Mouse (Mus musculus): ENCODE results near the gene Ube2o. TPM values are rescaled to one million over a fixed set of nuclear protein-coding genes. Genes with fewer than 3 reads are reported as not detected.
A peak's percentile ranks its signal among the peaks of the same experiment; 100 is the strongest.

The Ube2o gene
- total and polyA plus RNA-seq, 2 experiments: 2.0 to 7.3 TPM

DNA sequence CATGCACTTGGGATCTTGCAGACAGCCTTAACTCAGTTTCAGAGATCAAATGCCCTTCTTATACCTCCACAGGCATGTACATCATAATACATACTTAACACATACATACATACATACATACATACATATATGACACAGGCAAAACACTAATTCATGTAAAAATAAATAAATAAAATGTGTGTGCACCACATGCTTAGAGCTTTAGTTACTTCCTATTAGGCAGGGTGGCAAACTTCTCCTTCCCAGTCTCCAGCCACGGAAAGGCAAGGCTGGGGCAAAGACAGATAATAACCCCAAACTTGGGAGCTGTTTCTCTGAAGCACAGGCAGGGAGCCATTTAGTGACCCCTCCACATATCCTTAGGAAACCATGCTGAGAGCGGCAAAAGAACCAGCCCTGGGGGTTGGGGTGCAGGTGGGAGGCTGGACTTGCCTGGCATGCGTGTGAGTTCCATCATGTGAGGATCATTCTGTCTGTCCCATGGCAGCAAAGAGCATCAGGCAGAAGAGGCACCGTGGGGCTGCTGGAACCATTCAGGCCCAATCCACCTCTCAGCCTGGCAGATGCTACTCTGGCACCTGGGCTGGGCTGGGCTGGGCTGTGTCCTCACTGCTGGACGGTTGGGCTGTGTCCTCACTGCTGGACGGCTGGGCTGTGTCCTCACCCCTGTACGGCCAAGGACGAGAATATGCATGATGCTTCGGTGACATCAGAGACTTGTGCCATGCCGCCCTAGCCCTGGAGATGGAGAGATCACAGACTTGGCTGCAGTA, 45.2 kb upstream of the Ube2o start, which contains the start of gene Rhbdf2:
Gene Rhbdf2, minus strand, starts transcription at position 721 of the 773 bp plus-strand sequence.
- H3K27me3 ChIP-seq (ENCODE audit: control insufficient read depth, insufficient read depth, low read length): no peaks in the 10 kb centered on the region
- WGBS: 84% methylated on average over 10 of the region's 10 CpGs
- no peak for DNase-seq (ENCODE audit: extremely low read depth, low read depth, low spot score)
- no peaks in the 10 kb centered on the region for H3K36me3 ChIP-seq (ENCODE audit: control insufficient read depth, insufficient read depth, low read length)
- TF ChIP-seq POLR2A (IDR thresholded peaks at IDR 0.05; ENCODE audit: extremely low read depth, insufficient read depth, low read length) (no peak), CTCF (IDR thresholded peaks at IDR 0.05; ENCODE audit: low read depth, low read length) (no peak)
- peaks cover 15% of the 10 kb centered on the region for H3K4me1 ChIP-seq (ENCODE audit: control insufficient read depth, insufficient read depth, low read length)
- H3K27ac ChIP-seq (replicated peaks; ENCODE audit: insufficient read depth, low read depth, low read length): no peak within 1 kb of the TSS
- no peak within 1 kb of the TSS for H3K9ac ChIP-seq (ENCODE audit: low read depth, low read length)
- no peak within 1 kb of the TSS for H3K4me3 ChIP-seq (ENCODE audit: insufficient read depth, low read depth, low read length)
- H3K79me2 ChIP-seq (ENCODE audit: control insufficient read depth, insufficient read depth, low read length): no peaks in the 10 kb centered on the region; the same call in 1 of the 2 replicates

DNA sequence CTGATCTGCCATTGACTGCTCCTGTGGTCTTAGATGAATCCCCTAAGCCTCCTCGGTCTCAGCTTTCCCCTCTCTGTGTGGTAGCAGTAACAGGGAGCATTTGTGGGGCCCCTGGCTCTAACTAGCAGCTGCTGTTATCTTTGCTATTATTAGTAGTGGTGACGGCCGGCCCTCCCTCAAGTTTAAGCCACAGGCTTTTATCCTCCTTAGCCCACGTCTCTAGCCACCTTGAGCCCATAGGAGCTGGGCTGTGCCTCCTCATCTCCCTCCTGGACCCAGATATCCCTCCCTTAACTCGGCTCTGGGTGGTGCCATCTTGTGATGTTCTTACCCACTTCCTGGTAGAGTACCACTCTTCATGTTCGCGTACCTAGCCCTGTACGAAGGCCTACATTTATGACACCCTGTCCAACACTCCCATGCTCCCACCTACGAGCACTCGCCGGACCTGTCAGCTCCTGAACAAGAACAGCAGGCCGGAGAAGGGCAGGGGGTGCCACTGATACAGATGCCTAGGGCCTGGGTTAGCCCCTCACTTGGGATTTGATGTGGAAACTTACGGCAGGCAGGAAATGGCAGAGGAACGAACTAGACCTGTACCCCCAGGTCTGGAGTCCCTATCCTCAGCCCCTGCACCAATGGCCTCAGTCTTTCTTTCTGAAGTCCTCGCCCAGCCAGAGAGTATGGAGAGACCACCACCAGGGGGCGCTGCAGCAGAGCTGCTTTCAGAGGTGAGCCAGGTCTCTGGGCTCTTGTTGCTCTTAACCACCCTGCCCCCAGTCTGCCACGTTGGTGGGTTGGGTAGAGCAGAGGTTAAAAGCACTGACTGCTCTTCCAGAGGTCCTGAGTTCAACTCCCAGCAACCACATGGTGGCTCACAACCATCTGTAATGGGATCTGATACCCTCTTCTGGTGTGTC, 44.1 kb upstream of the Ube2o start:
- 85% methylated on average over 17 of the region's 17 CpGs for WGBS
- H3K36me3 ChIP-seq (ENCODE audit: control insufficient read depth, insufficient read depth, low read length): no peaks in the 10 kb centered on the region
- no peak overlapping the region for H3K4me3 ChIP-seq (ENCODE audit: insufficient read depth, low read depth, low read length)
- no peaks in the 10 kb centered on the region for H3K27me3 ChIP-seq (ENCODE audit: control insufficient read depth, insufficient read depth, low read length)
- TF ChIP-seq CTCF (IDR thresholded peaks at IDR 0.05; ENCODE audit: low read depth, low read length) (peak; percentile 83), POLR2A (IDR thresholded peaks at IDR 0.05; ENCODE audit: extremely low read depth, insufficient read depth, low read length) (no peak)
- DNase-seq (ENCODE audit: extremely low read depth, low read depth, low spot score): peak; percentile 39
- peaks cover 24% of the 10 kb centered on the region for H3K4me1 ChIP-seq (ENCODE audit: control insufficient read depth, insufficient read depth, low read length)
- H3K9ac ChIP-seq (ENCODE audit: low read depth, low read length): no peak overlapping the region
- H3K79me2 ChIP-seq (ENCODE audit: control insufficient read depth, insufficient read depth, low read length): no peaks in the 10 kb centered on the region; the same call in 1 of the 2 replicates
- no peak overlapping the region for H3K27ac ChIP-seq (replicated peaks; ENCODE audit: insufficient read depth, low read depth, low read length)

DNA sequence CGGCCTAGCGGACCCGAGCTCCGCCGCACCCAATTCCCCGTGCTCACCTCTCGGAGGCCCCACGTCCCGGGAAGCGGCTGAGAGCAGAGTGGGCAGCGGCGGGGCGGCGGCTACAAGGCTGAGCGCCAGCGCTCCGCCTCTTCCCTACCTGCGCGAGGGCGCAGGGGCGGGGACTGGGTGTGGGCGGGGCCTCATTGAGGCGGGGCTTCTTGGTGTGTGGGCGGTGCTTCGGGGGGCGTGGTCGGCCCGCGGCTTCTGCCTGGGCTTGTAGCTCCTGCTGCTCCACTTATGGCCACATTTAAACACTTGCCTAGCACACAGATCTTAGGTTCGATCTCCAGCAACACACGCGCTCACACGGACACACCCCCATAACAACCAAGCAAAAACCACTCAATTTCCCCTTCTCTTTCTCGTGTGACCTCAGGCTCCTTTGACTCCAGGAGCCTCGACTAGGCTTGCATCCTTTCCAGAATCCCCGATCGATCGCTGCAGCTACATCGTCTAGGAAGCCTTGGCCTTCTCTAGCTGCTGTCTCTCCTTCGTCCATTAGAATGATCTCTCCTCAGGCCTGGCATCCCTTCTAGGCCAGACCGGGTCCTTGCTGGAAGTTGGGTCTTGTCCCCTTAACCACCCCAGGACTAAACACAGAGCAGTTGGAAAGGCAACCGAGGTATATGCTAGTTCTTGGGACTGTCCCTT, 43.0 kb upstream of the Ube2o start:
- 17% methylated on average over 42 of the region's 42 CpGs for WGBS
- no peaks in the 10 kb centered on the region for H3K36me3 ChIP-seq (ENCODE audit: control insufficient read depth, insufficient read depth, low read length)
- no peak for TF ChIP-seq CTCF (IDR thresholded peaks at IDR 0.05; ENCODE audit: low read depth, low read length)
- peak; percentile 54; the same call in 1 of the 2 replicates for TF ChIP-seq POLR2A (IDR thresholded peaks at IDR 0.05; ENCODE audit: extremely low read depth, insufficient read depth, low read length)
- peak overlapping the region; percentile 90 for H3K9ac ChIP-seq (ENCODE audit: low read depth, low read length)
- peak; percentile 60 for DNase-seq (ENCODE audit: extremely low read depth, low read depth, low spot score)
- H3K4me3 ChIP-seq (ENCODE audit: insufficient read depth, low read depth, low read length): peak overlapping the region; percentile 79
- H3K27me3 ChIP-seq (ENCODE audit: control insufficient read depth, insufficient read depth, low read length): no peaks in the 10 kb centered on the region
- peaks cover 29% of the 10 kb centered on the region for H3K4me1 ChIP-seq (ENCODE audit: control insufficient read depth, insufficient read depth, low read length)
- peaks cover 3% of the 10 kb centered on the region; the same call in 1 of the 2 replicates for H3K79me2 ChIP-seq (ENCODE audit: control insufficient read depth, insufficient read depth, low read length)
- peak overlapping the region; percentile 81 for H3K27ac ChIP-seq (replicated peaks; ENCODE audit: insufficient read depth, low read depth, low read length)

DNA sequence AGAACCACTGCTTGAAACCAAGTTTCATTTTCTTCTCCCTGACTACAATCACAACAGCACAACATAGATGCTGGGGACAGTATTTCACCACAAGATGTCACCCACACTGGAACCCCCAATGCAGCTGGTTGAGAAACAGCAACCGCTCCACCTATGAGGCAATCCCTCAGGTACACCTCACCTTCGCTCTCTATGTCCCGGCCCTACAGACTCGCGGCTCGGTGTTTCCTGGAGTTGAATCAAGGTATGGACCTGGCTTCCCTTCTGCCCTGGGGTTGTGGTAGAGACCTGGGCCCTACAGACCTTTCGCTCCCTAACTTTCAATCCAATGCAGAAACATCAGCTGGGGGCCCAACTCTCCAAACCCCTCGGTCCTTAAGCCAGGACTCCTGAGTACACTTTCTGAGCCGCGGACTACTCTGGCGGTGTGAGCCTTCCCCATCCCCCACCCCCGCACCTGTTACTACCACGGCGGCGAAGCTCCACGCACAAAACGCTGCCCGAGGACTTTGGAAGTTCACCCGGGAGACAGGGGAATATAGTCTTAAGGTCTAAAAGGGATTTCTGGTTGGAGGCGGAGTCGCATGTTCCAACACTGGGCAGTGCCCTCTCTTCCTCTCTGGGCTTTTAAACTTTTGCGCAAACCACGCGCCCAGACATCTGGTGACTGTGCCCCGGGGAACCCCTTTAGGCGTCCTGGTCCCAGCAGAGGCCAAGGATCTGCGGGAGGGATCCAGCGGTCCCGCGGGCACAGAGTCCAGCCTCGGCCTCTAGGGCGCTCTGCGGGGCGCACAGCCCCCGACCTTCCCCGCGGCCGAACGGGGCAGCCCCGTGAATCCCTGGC, 42.3 kb upstream of the Ube2o start:
- Histone ChIP-seq H3K27me3 (ENCODE audit: control insufficient read depth, insufficient read depth, low read length) (no peaks in the 10 kb centered on the region), H3K79me2 (ENCODE audit: control insufficient read depth, insufficient read depth, low read length) (peaks cover 11% of the 10 kb centered on the region), H3K27ac (replicated peaks; ENCODE audit: insufficient read depth, low read depth, low read length) (peak overlapping the region; percentile 81), H3K36me3 (ENCODE audit: control insufficient read depth, insufficient read depth, low read length) (no peaks in the 10 kb centered on the region), H3K4me3 (ENCODE audit: insufficient read depth, low read depth, low read length) (peak overlapping the region; percentile 79), H3K4me1 (ENCODE audit: control insufficient read depth, insufficient read depth, low read length) (peaks cover 34% of the 10 kb centered on the region), H3K9ac (ENCODE audit: low read depth, low read length) (peak overlapping the region; percentile 90)
- peak; percentile 67 for DNase-seq (ENCODE audit: extremely low read depth, low read depth, low spot score)
- 3% methylated on average over 40 of the region's 40 CpGs for WGBS
- no peak for TF ChIP-seq POLR2A (IDR thresholded peaks at IDR 0.05; ENCODE audit: extremely low read depth, insufficient read depth, low read length)
- TF ChIP-seq CTCF (IDR thresholded peaks at IDR 0.05; ENCODE audit: low read depth, low read length): no peak

DNA sequence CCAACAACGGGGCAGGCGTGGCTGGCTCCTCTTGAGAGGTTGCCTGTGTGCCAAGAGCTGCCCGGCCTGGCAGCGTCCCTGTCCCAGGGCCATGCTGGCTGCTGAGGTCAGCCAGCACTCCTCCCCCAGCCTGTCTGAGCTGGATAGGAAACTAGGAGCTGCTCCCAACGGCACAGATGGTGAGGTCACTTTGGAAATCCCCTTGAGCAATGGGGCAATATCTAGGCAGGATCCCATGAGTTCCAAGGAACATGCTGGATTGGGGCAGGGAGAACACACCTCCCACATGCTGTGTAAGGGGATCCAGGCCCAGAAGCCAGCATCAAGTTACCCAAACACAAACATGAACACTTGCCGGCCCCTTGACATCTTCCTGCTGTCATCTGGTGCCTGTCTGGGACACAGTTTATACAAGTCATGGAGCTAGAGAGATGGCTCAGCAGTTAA, 40.0 kb upstream of the Ube2o start:
- no peaks in the 10 kb centered on the region for H3K27me3 ChIP-seq (ENCODE audit: control insufficient read depth, insufficient read depth, low read length)
- H3K4me3 ChIP-seq (ENCODE audit: insufficient read depth, low read depth, low read length): no peak overlapping the region
- peaks cover 43% of the 10 kb centered on the region for H3K4me1 ChIP-seq (ENCODE audit: control insufficient read depth, insufficient read depth, low read length)
- DNase-seq (ENCODE audit: extremely low read depth, low read depth, low spot score): peak; percentile 98
- no peaks in the 10 kb centered on the region for H3K36me3 ChIP-seq (ENCODE audit: control insufficient read depth, insufficient read depth, low read length)
- H3K27ac ChIP-seq (replicated peaks; ENCODE audit: insufficient read depth, low read depth, low read length): peak overlapping the region; percentile 73
- TF ChIP-seq POLR2A (IDR thresholded peaks at IDR 0.05; ENCODE audit: extremely low read depth, insufficient read depth, low read length): no peak
- TF ChIP-seq CTCF (IDR thresholded peaks at IDR 0.05; ENCODE audit: low read depth, low read length): no peak
- H3K79me2 ChIP-seq (ENCODE audit: control insufficient read depth, insufficient read depth, low read length): peaks cover 21% of the 10 kb centered on the region
- 3% methylated on average over 6 of the region's 6 CpGs for WGBS
- H3K9ac ChIP-seq (ENCODE audit: low read depth, low read length): no peak overlapping the region

All from liver, adult 2 months (tissue).